Mouse (Mus musculus) gastrocnemius, postnatal 25 days (tissue): ENCODE results near the gene Emc6. TPM values are rescaled to one million over a fixed set of nuclear protein-coding genes. Genes with fewer than 3 reads are reported as not detected.

ENCODE experiments used
- DNase-seq: peaks from one replicate; pipeline ENCODE4 v3.0.0; 2022
- long read RNA-seq, 2 experiments: library from polyadenylated mRNA; stranded (forward); transcript quantifications; one replicate each; pipeline ENCODE4 v2.0.0; 2021
- total RNA-seq, 2 experiments: library from RNA; stranded (reverse); gene quantifications; 1 replicate in 1 of 2; 2 replicates in 1 of 2; pipeline ENCODE4 v1.2.3; 2021

Emc6 gene
- 10 to 100 TPM; 77.8 to 87.8 TPM for total RNA-seq
- long read RNA-seq, experiment 1, transcript Emc6-201 (2 exons, 1,332 nt) = major isoform, 273 of 283 reads
- long read RNA-seq, experiment 1, partial matches to known transcripts = 8 of 283 reads
- long read RNA-seq, experiment 1, other reads (novel, unspliced or antisense) = 0 of 283 reads
- long read RNA-seq, experiment 2, transcript Emc6-201 (2 exons, 1,332 nt) = major isoform, 240 of 247 reads
- long read RNA-seq, experiment 2, partial matches to known transcripts = 0 of 247 reads
- long read RNA-seq, experiment 2, other reads (novel, unspliced or antisense) = 4 of 247 reads

DNA sequence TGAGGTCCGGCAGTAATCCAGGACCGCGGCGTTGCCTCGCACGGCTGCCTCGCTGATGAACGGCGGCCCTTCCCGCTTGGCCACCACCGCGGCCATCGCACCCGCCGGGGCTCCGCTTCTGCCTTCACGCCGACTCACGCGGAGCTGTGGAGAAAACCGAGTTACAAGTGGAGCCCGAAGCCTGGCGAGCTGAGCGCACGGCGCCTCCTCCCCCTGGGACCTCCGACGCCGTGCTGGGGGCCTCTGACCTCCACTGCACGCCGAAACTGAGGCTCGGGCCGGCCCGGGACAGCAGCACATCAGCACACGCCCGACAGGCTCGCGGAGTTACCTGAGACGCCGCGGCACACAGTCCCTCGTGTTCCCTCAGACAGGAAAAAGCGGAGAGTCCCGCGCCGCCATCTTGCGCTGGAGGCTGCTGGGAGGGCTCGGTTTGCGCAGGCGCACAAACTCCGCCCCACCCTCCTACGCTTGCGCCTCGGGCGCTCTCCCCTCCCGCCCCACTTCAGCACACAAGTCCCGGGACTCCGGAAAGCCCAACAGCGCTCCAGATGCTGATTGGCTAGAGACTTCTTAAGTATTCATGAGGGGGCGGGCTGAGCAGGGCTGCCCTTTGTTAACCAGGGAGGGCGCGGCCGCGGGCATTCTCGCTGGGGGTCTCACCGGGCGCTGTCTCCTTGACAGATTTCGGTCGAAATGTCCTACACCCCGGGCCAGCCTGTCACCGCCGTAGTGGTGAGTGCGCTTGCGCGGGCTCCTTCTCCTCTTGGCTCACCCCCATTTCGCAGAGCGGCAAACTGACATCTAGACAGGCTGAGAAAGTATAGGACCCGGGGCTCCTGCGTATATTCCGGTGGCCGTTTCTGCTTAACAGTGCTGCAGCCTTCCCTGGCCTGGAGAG, at the start of gene Emc6, which contains the start of gene Tax1bp3:
TSS of gene Emc6 (minus strand) at position 430 of the 901 bp plus-strand sequence.
TSS of gene Tax1bp3 (plus strand) at position 476 of the 901 bp plus-strand sequence.
- peak; percentile 98 for DNase-seq

GRCm38 (mm10) chr11:73225856-73226255, 49.0 kb upstream of the Emc6 start:
- no peak for DNase-seq

DNA sequence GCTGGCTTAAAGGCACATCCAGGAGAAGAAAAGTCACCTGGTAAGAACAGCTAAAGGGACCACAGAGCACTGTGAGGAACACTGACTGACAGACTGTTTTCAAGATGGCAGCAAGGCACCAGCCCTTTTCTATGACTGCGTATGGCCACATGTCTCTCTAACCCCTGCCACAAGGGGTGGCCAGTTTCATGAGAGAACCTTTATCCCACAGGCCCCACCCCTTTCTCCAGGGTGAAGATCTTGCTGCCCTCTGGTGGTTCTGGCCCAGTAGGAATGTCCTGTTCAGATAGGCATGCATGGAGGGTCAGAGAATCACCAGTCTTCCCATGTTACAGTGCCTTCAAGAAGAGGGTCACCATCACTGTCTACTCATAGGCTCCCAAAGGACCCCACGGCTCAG, 47.1 kb upstream of the Emc6 start:
- DNase-seq = no peak

- no peak for DNase-seq
These were observed 46.0 kb upstream of the Emc6 start for GRCm38 (mm10) chr11:73222846-73223245.

DNA sequence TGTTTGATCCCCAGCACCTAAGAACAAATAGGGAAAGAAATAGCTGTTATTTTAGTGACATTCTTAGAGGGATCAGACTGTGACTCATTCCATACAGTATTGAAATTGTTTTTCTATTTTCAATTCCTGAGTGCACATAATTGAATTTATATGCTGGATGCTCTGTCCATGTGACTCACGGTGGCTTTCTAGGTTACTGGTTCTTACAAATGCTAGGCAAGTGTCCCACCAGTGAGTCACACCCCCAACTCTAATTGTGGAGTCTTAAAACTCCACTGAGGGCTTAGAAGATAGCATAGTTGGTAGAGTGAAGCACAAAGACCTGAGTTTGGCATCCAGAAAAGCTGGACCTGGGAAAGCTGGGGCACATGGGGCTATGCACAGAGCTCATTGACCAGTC, 43.8 kb upstream of the Emc6 start:
- no peak for DNase-seq

GRCm38 (mm10) chr11:73219671-73220070, 42.8 kb upstream of the Emc6 start:
- no peak for DNase-seq

- no peak for DNase-seq
These were observed 37.1 kb upstream of the Emc6 start for GRCm38 (mm10) chr11:73213956-73214355.

DNA sequence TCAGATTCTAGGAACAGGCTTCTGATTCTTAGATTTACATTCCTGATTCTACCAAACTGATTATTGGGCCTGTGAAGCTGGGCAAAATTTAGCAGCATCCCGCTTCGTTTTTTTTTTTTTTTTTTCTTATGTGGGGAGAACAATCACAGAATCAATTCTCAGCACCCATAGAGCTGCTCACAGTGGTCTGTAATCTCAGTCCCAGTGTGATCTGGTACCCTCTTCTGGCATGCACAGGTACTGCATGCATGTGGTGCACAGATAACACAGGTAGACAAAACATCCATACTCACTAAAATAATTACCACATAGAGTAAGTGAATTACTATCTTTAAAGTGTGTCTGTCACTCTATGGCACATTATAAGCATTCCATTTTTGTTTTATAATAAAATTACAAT, 30.8 kb upstream of the Emc6 start:
- DNase-seq = no peak

DNA sequence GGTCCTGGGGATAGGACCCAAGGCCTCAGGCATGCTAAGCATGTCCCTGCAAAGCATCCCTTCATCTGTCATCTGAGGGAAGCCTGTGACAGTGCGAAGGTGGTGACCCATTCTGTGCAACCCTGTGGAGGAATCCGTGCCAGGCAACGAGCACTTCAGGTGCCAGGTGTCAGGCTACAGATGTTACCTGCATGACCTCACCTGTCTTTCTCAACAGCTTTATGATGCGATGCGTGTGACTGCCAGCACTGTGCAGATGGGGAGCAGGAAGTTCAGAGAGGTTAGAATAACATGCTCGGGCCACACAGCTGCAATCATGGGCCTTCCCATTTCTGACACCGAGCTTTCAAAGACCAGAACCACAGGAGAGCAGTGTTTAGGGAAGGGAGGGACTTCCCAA, 28.4 kb upstream of the Emc6 start:
- DNase-seq = no peak

- DNase-seq = no peak
These were observed 27.1 kb upstream of the Emc6 start for GRCm38 (mm10) chr11:73203895-73204294.

DNA sequence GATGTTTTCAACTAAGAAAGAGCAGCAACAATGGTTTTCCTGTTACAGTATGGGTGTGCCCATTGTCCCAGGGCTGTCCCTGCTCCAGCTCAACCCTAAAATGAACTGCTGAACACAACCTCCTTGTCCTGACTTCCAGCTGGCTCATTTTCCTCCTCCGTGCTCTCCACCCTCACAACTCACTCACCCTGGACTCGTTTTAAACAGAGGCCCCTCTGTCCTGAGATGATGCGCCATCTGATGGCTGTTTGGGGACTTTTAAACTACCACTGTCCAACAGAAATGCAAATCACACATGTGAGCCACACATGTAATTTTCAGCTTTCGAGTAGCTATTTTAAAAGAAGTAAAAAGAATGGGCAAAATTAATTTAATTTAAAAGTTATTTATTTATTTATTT, 24.8 kb upstream of the Emc6 start:
- peak; percentile 15 for DNase-seq

DNA sequence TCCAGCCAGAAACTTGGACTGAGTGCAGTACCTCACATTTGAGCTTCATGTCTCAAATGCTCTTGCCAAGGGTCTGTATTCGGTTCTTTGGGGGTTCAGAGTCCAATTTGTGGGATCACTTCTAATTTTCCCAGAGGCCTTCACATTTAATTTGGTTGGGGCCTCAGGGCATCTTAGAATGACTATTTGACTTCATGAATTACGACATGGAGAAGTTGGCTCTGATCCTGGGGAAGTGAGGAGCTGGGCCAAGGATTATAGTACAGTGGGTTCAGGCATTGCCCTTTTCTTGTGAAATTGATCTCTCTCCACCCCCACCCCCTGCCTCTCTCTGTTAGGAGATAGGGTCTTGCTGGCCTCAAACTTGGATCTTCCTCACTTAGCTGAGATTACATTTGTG, 24.2 kb upstream of the Emc6 start:
- DNase-seq = no peak

DNA sequence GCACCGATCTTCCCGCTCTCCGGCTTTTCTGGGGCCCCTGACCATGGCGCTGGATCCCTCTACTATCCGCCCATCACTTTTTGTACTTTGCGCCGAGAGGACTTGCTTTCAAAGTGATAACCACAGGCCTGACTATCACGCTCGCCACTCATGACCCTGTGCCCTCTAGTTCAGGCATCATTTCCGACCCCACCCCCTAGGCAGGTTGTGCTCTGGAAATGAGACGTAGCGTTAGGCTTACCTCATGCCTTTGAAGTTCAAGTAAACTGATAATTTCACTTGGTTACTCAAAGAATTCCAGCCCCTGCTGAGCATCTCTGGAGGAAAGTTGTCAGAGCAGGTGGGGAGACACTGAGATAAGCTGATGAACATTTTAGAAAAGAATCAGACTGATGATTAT, 23.0 kb upstream of the Emc6 start:
- no peak for DNase-seq

- DNase-seq = peak; percentile 93
These were observed 22.4 kb upstream of the Emc6 start, which contains the start of gene Shpk for GRCm38 (mm10) chr11:73199230-73199712. Shpk (plus strand) TSS chr11:73199460.

DNA sequence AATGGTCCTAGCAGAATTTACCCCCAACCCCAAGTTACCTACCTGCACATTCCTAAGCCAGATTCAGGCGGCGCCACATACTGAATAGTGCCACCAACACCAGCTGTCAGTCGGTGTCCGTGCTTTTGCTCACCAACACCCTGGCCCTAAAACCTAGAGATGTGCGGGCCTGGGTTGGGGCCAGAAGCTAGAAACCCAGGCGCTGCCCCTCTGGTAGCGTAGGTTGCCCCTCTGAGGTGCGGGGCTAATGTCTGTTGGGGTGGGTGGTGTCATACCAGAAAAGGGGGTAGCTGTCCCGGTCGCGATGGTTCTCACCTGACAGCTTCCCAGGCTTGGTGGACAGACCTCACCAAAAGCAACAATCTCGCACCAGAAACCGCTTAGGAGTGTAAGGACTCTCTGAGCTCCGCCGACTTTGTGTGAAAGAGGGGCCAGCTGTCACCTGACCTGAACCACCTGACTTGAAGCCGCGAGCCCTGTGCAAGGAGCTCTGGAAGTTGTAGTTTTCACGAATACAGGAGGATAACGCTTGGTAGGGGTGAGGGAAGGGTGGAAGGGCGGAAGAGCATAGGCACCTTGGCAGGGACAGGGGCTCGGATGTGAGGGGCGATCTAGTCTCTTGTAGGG, 21.9 kb upstream of the Emc6 start, which contains the start of gene Ctns:
TSS of gene Ctns (minus strand) at position 440 of the 627 bp plus-strand sequence.
- peak; percentile 84 for DNase-seq

DNA sequence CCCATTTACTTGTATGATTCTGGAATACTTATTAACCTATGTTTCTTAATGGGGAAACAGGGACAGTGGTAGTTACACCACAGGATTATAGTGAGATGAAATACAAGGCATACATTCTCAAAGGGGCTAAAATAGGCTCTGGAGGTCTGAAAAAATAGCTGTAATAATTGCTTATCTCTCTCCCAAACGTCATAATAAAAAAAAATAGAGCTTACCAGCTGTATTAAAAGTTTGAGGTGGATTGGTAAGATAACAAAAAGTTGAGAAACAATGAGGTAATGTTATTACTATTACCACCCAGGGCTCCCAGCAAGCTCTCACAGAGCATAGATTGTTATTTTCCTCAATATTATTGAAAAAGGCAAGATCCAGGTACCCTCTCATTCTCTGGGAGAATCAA, 21.4 kb upstream of the Emc6 start:
- no peak for DNase-seq

- DNase-seq = no peak
These were observed 17.6 kb upstream of the Emc6 start for GRCm38 (mm10) chr11:73194444-73194843.

- DNase-seq = no peak
These were observed 16.2 kb upstream of the Emc6 start for GRCm38 (mm10) chr11:73193047-73193446.

- DNase-seq = no peak
These were observed 10.4 kb upstream of the Emc6 start for GRCm38 (mm10) chr11:73187231-73187630.

GRCm38 (mm10) chr11:73185872-73186615, 9.2 kb upstream of the Emc6 start:
- no peak for DNase-seq

DNA sequence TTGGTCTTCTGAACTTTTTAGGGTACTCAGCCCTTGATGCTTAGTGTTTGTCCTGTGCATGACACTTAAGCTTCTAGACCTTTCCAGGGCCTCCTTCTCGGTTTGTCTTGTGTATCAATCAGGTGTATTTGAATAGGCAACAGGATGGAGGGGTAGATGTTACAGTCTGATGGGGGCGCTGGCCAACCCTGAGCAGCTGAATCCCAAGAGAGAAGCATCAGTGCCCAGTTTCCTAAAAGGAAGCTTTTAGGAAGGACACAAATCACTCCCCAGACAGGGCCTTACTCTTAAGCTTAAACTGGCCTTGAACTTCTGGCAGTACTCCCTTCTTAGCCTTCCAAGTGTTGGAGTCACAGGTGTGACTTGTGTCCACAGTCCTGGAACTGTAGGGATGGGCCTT, 1.1 kb upstream of the Emc6 start:
- DNase-seq = no peak

DNA sequence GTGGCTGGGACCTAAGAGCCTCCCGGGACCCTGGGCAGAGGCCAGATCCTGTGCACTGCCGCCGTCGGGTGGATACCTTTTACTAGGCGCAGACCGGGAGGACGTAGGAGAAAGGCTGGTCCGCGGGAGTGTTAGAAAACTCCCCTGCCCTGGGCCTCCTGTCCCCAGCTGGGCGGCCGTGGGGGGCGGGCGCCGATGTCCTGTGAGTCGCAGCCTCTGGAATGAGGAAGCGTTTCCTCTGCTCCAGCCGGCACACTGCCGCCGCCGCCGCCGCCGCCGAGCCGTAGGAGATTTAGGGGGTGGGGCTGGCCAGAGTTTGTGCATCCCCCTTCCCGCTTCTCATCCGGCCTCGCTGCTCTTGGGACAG, 655 bp upstream of the Emc6 start:
- peak; percentile 83 for DNase-seq
